ENCODE assay signal across 7 mouse cellular contexts in genomic region chr11:71750534-71751173, GRCm38 (mm10). TPM values are rescaled to one million over a fixed set of nuclear protein-coding genes. Genes with fewer than 3 reads are reported as not detected.
DNase-seq lines count a peak whose midpoint lies in the region; ATAC-seq and TF ChIP-seq lines count a peak whose summit lies in the region.

No protein-coding gene starts in this region.

- peaks cover 14% of the 10 kb centered on the region; the same call in 1 of the 2 replicates for H3K4me1 ChIP-seq in forebrain, postnatal 0 days (ENCODE audit: insufficient read depth)
- H3K4me1 ChIP-seq in intestine, embryonic 14.5 days (replicated peaks; ENCODE audit: control insufficient read depth, insufficient read depth, low read length) = no peaks in the 10 kb centered on the region
- peaks cover 51% of the 10 kb centered on the region for H3K4me1 ChIP-seq in midbrain, embryonic 12.5 days

- H3K9me3 ChIP-seq in forebrain, postnatal 0 days (ENCODE audit: low read length) = no peaks in the 10 kb centered on the region
- H3K9me3 ChIP-seq in intestine, embryonic 14.5 days (ENCODE audit: control insufficient read depth, low read length) = no peaks in the 10 kb centered on the region
- H3K9me3 ChIP-seq in midbrain, embryonic 12.5 days = no peaks in the 10 kb centered on the region

- no peak; the same call in 1 of the 2 replicates for TF ChIP-seq CTCF in forebrain, postnatal 0 days (IDR thresholded peaks at IDR 0.05; ENCODE audit: low read depth)

- DNase-seq in adrenal gland, adult 18-20 months (ENCODE audit: low spot score in 2 of 2) = peak; percentile 37 to 54
- DNase-seq in cerebellum, adult 18-20 months = peak; percentile 76 to 89
- DNase-seq in forebrain, postnatal 0 days = peak; percentile 84
- peak; percentile 71 for DNase-seq in intestine, embryonic 14.5 days (ENCODE audit: low spot score)
- DNase-seq in left cerebral cortex, postnatal 25 days (ENCODE audit: low spot score in 2 of 2) = peak; percentile 82 to 84
- DNase-seq in testis, postnatal 14 days (ENCODE audit: low spot score) = peak; percentile 12

- ATAC-seq in forebrain, postnatal 0 days = peak; percentile 95
- ATAC-seq in intestine, embryonic 14.5 days (replicated peaks; ENCODE audit: low FRiP score, low TSS enrichment, low read depth) = peak; percentile 86
- ATAC-seq in midbrain, embryonic 12.5 days (ENCODE audit: low FRiP score, low read depth) = peak; percentile 92

- no peaks in the 10 kb centered on the region for H3K27me3 ChIP-seq in forebrain, postnatal 0 days (ENCODE audit: insufficient read depth, low read length)
- H3K27me3 ChIP-seq in intestine, embryonic 14.5 days (replicated peaks; ENCODE audit: control insufficient read depth, insufficient read depth, low read length) = peaks cover 40% of the 10 kb centered on the region
- H3K27me3 ChIP-seq in midbrain, embryonic 12.5 days = 0 out of 2 replicates have a peak, but pooled peaks cover 4% of the 10 kb centered on the region

- intact Hi-C loops in left cerebral cortex, postnatal 25 days (cut with DNase I) = loop anchor here (5.0 kb wide), 2 partner anchors 272 to 413 kb away; no protein-coding TSS in a partner anchor

- H3K4me3 ChIP-seq in forebrain, postnatal 0 days (ENCODE audit: low read depth, low read length) = peak overlapping the region; percentile 74
- H3K4me3 ChIP-seq in intestine, embryonic 14.5 days (ENCODE audit: low read depth, low read length) = peak overlapping the region; percentile 51
- peak overlapping the region; percentile 78 for H3K4me3 ChIP-seq in midbrain, embryonic 12.5 days

- peak overlapping the region; percentile 93 for H3K4me2 ChIP-seq in forebrain, postnatal 0 days (ENCODE audit: low read depth)
- peak overlapping the region; percentile 80 for H3K4me2 ChIP-seq in intestine, embryonic 14.5 days (ENCODE audit: low read length)
- peak overlapping the region; percentile 82 for H3K4me2 ChIP-seq in midbrain, embryonic 12.5 days (replicated peaks)

- H3K36me3 ChIP-seq in forebrain, postnatal 0 days (ENCODE audit: insufficient read depth) = no peaks in the 10 kb centered on the region
- H3K36me3 ChIP-seq in intestine, embryonic 14.5 days (ENCODE audit: control insufficient read depth, insufficient read depth, low read length) = no peaks in the 10 kb centered on the region
- H3K36me3 ChIP-seq in midbrain, embryonic 12.5 days = no peaks in the 10 kb centered on the region

- peak overlapping the region; percentile 78 for H3K27ac ChIP-seq in forebrain, postnatal 0 days (ENCODE audit: low read depth, low read length)
- no peak overlapping the region for H3K27ac ChIP-seq in intestine, embryonic 14.5 days (ENCODE audit: low read depth)
- peak overlapping the region; percentile 85 for H3K27ac ChIP-seq in midbrain, embryonic 12.5 days (replicated peaks)

- H3K9ac ChIP-seq in forebrain, postnatal 0 days = peak overlapping the region; percentile 77
- H3K9ac ChIP-seq in intestine, embryonic 14.5 days (ENCODE audit: low read length) = peak overlapping the region; percentile 34; the same call in 1 of the 2 replicates
- H3K9ac ChIP-seq in midbrain, embryonic 12.5 days (replicated peaks) = peak overlapping the region; percentile 95

- under 1% methylated on average over 41 of the region's 60 CpGs for WGBS in forebrain, postnatal 0 days
- 2% methylated on average over 60 of the region's 60 CpGs for WGBS in intestine, embryonic 14.5 days
- 1% methylated on average over 58 of the region's 60 CpGs for WGBS in midbrain, embryonic 12.5 days

RNA-seq across cellular contexts. Expression of gene Wscd1, which starts 0.9 kb away (rescaled TPM):
- 1 to 10 TPM; 2.9 to 4.3 TPM for total RNA-seq in adrenal gland, adult 18-20 months (2021)
- 91.6 and 96.7 TPM in 2 replicates for total RNA-seq in forebrain, postnatal 0 days (2014; rRNA removed)
- polyA plus RNA-seq in forebrain, postnatal 0 days (2015; fragmentation: Nextera tagmentation; extraction: Ambion mirVana) = 46.7 and 63.1 TPM in 2 replicates
- 3.3 and 3.6 TPM in 2 replicates for polyA plus RNA-seq in intestine, embryonic 14.5 days (2014; fragmentation: Nextera tagmentation; extraction: Ambion mirVana)
- total RNA-seq in left cerebral cortex, postnatal 25 days (2021) = 10 to 100 TPM; 60.0 to 61.6 TPM
- polyA plus RNA-seq in midbrain, embryonic 12.5 days (2016; fragmentation: Nextera tagmentation; extraction: Ambion mirVana) = 94.6 and 109 TPM in 2 replicates

Comparison
In these comparisons a context has a peak if more than half of its experiments do, and no peak if none do; other contexts are left out.
1. DNase-seq: peak in every context shown above with its lines; median percentile 84 in forebrain, postnatal 0 days; 83 in left cerebral cortex, postnatal 25 days; 82 in cerebellum, adult 18-20 months; 71 in intestine, embryonic 14.5 days; 46 in adrenal gland, adult 18-20 months; 12 in testis, postnatal 14 days.
2. H3K9ac ChIP-seq: peak in every context shown above with its lines; median percentile 95 in midbrain, embryonic 12.5 days; 77 in forebrain, postnatal 0 days; 34 in intestine, embryonic 14.5 days.
3. RNA of gene Wscd1, which starts 0.9 kb away (total RNA-seq): 91.6 to 96.7 TPM in forebrain, postnatal 0 days and 60.0 to 61.6 TPM in left cerebral cortex, postnatal 25 days; 2.9 to 4.3 TPM in adrenal gland, adult 18-20 months; every median in the first group is over 10 times any median in the second.
4. Peak in every context shown above with its lines, with median percentiles within 50 percentile points of each other: ATAC-seq, H3K4me2 ChIP-seq and H3K4me3 ChIP-seq.